Mouse (Mus musculus): ENCODE measurements at regions not wholly inside any gene's neighbourhood (a gene's known extent, or its start where the extent isn't known, plus 50 kb on each side); places are given as distances from the start of the nearest gene placed in this dataset.
"Not testable (repeated sequence)": the region's sequence is repeated elsewhere in the genome, so short reads cannot be mapped to it uniquely, and the experiment has no call there.

DNA sequence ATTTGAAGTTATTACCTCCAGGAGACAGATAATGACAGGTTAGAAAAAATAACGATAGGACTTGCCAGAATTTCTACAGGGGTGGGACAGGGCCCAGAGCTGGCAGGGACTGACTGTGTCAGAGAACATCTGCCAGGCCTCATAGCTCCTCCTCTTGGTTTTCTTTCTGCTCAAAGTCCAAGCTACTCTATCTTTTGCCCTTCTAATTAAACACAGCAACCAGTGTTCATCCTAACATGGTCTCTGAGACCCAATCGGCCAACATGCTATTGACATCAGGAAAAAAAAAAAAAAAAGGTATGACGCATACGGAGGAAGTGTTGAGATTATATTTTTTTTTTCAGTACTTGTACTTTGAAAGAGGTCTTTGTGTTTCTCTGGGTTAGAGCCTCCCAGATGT is 90.7 kb upstream of the Lnx1 start:
- Histone ChIP-seq H3K36me3 (no peaks in the 10 kb centered on the region), H3K27me3 (no peaks in the 10 kb centered on the region), H3K4me3 (replicated peaks) (no peak overlapping the region), H3K27ac (no peak overlapping the region), H3K4me1 (replicated peaks) (no peaks in the 10 kb centered on the region; the same call in 1 of the 2 replicates), H3K9me3 (replicated peaks) (no peaks in the 10 kb centered on the region), H3K4me2 (no peak overlapping the region), H3K9ac (no peak overlapping the region)
- DNase-seq (no peak), ATAC-seq (ENCODE audit: low read depth) (no peak)
- WGBS (ENCODE audit: insufficient replicate concordance) = 63% methylated on average over 4 of the region's 4 CpGs

DNA sequence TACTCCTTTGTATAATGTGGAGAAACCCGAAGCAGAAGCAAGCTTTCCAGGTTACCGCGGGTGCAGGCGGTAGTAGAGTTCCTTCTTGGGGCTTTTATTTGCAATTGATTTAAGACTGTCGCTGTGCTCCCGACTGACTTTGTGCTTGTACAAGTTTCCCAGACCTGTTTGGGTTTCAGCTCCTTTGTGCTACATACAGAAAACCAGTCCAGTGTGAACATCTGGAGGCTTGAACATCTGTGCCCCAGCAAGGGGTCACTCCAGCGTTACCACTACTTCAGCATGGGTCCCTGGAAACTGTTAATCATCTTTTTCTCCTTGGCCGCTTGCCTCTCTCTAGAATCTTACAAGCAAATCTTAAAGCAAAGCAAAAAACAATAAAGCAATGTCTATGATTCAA is 90.2 kb upstream of the Lnx1 start:
- Histone ChIP-seq H3K9me3 (replicated peaks) (no peaks in the 10 kb centered on the region), H3K4me3 (replicated peaks) (no peak overlapping the region), H3K9ac (no peak overlapping the region), H3K4me1 (replicated peaks) (no peaks in the 10 kb centered on the region; the same call in 1 of the 2 replicates), H3K27me3 (no peaks in the 10 kb centered on the region), H3K27ac (no peak overlapping the region), H3K4me2 (no peak overlapping the region), H3K36me3 (no peaks in the 10 kb centered on the region)
- WGBS (ENCODE audit: insufficient replicate concordance) = 46% methylated on average over 8 of the region's 8 CpGs
- DNase-seq = no peak
- no peak for ATAC-seq (ENCODE audit: low read depth)

DNA sequence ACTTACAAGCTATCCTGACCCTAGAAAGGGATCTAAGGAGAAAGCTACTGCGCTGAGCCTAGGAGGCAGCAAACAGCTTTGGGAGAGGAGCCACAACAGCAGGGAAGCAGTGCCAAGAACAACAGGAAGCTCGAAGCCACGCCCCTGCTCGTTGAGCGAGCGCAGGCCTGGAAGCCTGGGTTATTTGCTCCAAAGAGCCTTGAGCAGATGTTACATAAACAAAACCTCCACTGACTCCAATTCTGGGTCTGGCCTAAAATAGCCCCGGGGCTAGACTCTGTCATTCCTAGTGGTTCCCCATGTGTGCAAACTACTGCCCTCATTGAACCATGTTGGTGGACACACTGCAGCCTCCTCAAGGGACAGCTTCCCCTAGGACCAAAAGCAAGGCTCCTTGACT is 89.6 kb upstream of the Lnx1 start:
- no peak overlapping the region for H3K4me2 ChIP-seq
- H3K4me3 ChIP-seq (replicated peaks) = no peak overlapping the region
- ATAC-seq (ENCODE audit: low read depth) = no peak; the same call in 1 of the 2 replicates
- H3K9me3 ChIP-seq (replicated peaks) = no peaks in the 10 kb centered on the region
- 0 out of 2 replicates have a peak overlapping the region, but pooled peaks have one; percentile 20 for H3K27ac ChIP-seq
- no peak for DNase-seq
- no peaks in the 10 kb centered on the region; the same call in 1 of the 2 replicates for H3K4me1 ChIP-seq (replicated peaks)
- H3K9ac ChIP-seq = no peak overlapping the region
- H3K36me3 ChIP-seq = no peaks in the 10 kb centered on the region
- no peaks in the 10 kb centered on the region for H3K27me3 ChIP-seq
- WGBS (ENCODE audit: insufficient replicate concordance) = 7% methylated on average over 7 of the region's 7 CpGs

GRCm38 (mm10) chr5:74790501-74790900 is 87.8 kb upstream of the Lnx1 start:
- H3K36me3 ChIP-seq; H3K27ac ChIP-seq; ATAC-seq (ENCODE audit: low read depth); H3K27me3 ChIP-seq; H3K4me1 ChIP-seq (replicated peaks); H3K9me3 ChIP-seq (replicated peaks); H3K4me2 ChIP-seq; H3K4me3 ChIP-seq (replicated peaks); H3K9ac ChIP-seq; DNase-seq: not testable (repeated sequence)
- 71% methylated on average over 4 of the region's 4 CpGs for WGBS (ENCODE audit: insufficient replicate concordance)

- H3K27me3 ChIP-seq = no peaks in the 10 kb centered on the region
- ATAC-seq (ENCODE audit: low read depth) (no peak), DNase-seq (no peak)
- WGBS (ENCODE audit: insufficient replicate concordance) = 74% methylated on average over 9 of the region's 9 CpGs
- no peak overlapping the region for H3K27ac ChIP-seq
- H3K4me3 ChIP-seq (replicated peaks) = no peak overlapping the region
- no peak overlapping the region for H3K9ac ChIP-seq
- no peaks in the 10 kb centered on the region for H3K36me3 ChIP-seq
- H3K4me2 ChIP-seq = no peak overlapping the region
- no peaks in the 10 kb centered on the region for H3K9me3 ChIP-seq (replicated peaks)
- no peaks in the 10 kb centered on the region for H3K4me1 ChIP-seq (replicated peaks)
These were observed 81.2 kb upstream of the Lnx1 start for GRCm38 (mm10) chr5:74783906-74784305.

DNA sequence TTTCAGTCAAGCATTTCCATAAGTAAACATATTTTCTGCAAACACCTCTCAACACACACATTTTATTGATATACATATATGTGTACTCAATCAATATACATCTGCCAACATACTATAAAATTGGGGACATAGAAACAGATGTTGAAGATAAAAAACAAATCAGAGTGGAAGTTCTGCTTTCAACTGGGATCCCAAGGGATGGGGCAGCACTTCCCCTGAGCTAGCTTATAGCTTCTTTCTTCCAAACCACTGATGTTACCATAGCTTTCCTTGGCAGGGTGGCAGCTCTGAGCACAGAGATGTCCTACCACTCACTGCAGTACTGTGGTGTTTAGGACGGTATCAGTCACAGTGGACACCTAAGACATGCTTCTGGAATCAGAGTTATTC is 75.4 kb upstream of the Lnx1 start:
- H3K4me2 ChIP-seq = no peak overlapping the region
- no peaks in the 10 kb centered on the region for H3K27me3 ChIP-seq
- no peaks in the 10 kb centered on the region for H3K9me3 ChIP-seq (replicated peaks)
- H3K27ac ChIP-seq = no peak overlapping the region
- DNase-seq = no peak
- H3K4me1 ChIP-seq (replicated peaks) = no peaks in the 10 kb centered on the region
- H3K36me3 ChIP-seq = no peaks in the 10 kb centered on the region
- no peak overlapping the region for H3K9ac ChIP-seq
- ATAC-seq (ENCODE audit: low read depth) = no peak
- 69% methylated on average over 1 of the region's 1 CpGs for WGBS (ENCODE audit: insufficient replicate concordance)
- H3K4me3 ChIP-seq (replicated peaks) = no peak overlapping the region

- H3K27me3 ChIP-seq = no peaks in the 10 kb centered on the region
- H3K27ac ChIP-seq = no peak overlapping the region
- no peak overlapping the region for H3K9ac ChIP-seq
- DNase-seq (no peak), ATAC-seq (ENCODE audit: low read depth) (no peak)
- H3K4me2 ChIP-seq = no peak overlapping the region
- no peak overlapping the region for H3K4me3 ChIP-seq (replicated peaks)
- H3K36me3 ChIP-seq = no peaks in the 10 kb centered on the region
- no peaks in the 10 kb centered on the region for H3K4me1 ChIP-seq (replicated peaks)
- no peaks in the 10 kb centered on the region for H3K9me3 ChIP-seq (replicated peaks)
- 46% methylated on average over 10 of the region's 10 CpGs for WGBS (ENCODE audit: insufficient replicate concordance)
These were observed 74.8 kb upstream of the Lnx1 start for GRCm38 (mm10) chr5:74777381-74778075.

- Histone ChIP-seq H3K27ac (no peak overlapping the region), H3K9me3 (replicated peaks) (no peaks in the 10 kb centered on the region), H3K9ac (no peak overlapping the region), H3K36me3 (no peaks in the 10 kb centered on the region), H3K4me3 (replicated peaks) (no peak overlapping the region), H3K4me1 (replicated peaks) (no peaks in the 10 kb centered on the region), H3K4me2 (no peak overlapping the region), H3K27me3 (no peaks in the 10 kb centered on the region)
- DNase-seq (no peak), ATAC-seq (ENCODE audit: low read depth) (no peak)
- 51% methylated on average over 3 of the region's 3 CpGs for WGBS (ENCODE audit: insufficient replicate concordance)
These were observed 73.4 kb upstream of the Lnx1 start for GRCm38 (mm10) chr5:74776081-74776480.

GRCm38 (mm10) chr5:74775596-74775995 is 72.9 kb upstream of the Lnx1 start:
- H3K27me3 ChIP-seq = no peaks in the 10 kb centered on the region
- WGBS (ENCODE audit: insufficient replicate concordance) = 60% methylated on average over 3 of the region's 3 CpGs

DNA sequence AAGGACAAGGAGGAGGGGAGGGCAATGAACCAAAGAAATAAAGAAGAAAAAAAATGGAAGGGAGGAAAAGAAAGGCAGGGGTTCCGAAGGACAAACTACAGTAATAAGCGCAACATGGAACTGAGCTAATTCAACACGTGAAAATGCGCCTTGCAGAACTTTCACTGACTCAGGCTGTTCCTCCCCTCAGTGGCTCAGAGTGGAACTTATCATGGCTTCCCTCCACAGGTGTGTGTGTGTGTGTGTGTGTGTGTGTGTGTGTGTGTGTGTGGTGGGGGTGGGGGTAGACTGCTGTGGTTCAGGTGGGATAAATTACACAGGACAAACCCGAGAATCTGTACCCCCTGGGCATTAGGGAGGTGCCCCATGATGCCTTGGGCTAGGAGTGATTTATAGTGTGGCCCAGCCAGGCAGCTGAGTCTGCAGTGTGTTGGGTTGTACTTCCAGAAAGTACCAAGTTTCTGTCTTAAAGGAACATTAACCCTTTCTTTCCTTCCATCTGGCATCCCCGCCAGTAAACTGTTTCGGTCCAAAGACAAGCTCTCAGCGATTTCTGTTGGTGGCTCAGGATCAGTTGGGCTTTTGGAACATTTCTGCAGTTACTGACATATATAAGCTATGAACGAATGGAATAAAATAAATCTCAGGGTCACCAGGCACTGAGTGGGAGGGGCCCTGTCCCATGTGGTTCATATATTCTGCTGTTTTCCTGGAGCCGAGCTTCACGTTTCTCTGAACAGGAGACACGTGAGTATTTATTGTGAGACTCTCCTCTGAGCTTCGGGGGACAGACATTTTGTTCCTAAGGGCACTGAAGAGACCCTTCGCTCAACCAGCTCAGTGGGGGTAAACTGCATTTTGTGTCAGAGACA is 71.1 kb upstream of the Lnx1 start:
- H3K4me3 ChIP-seq (replicated peaks) = no peak overlapping the region
- 68% methylated on average over 14 of the region's 14 CpGs for WGBS (ENCODE audit: insufficient replicate concordance)
- no peak overlapping the region for H3K4me2 ChIP-seq
- no peak for ATAC-seq (ENCODE audit: low read depth)
- no peaks in the 10 kb centered on the region for H3K9me3 ChIP-seq (replicated peaks)
- no peaks in the 10 kb centered on the region for H3K4me1 ChIP-seq (replicated peaks)
- no peak overlapping the region for H3K9ac ChIP-seq
- H3K27ac ChIP-seq = no peak overlapping the region
- no peaks in the 10 kb centered on the region for H3K36me3 ChIP-seq
- no peaks in the 10 kb centered on the region for H3K27me3 ChIP-seq
- no peak for DNase-seq

More at GRCm38 (mm10) chr5:74775596-74775995, 72.9 kb upstream of the Lnx1 start:
- DNase-seq = no peak
- Histone ChIP-seq H3K9me3 (replicated peaks) (no peaks in the 10 kb centered on the region), H3K4me3 (replicated peaks) (no peak overlapping the region), H3K9ac (no peak overlapping the region), H3K4me1 (replicated peaks) (no peaks in the 10 kb centered on the region), H3K4me2 (no peak overlapping the region), H3K36me3 (no peaks in the 10 kb centered on the region), H3K27ac (no peak overlapping the region)
- ATAC-seq (ENCODE audit: low read depth) = no peak

GRCm38 (mm10) chr5:74771121-74771520 is 68.4 kb upstream of the Lnx1 start:
- WGBS (ENCODE audit: insufficient replicate concordance) = 55% methylated on average over 7 of the region's 7 CpGs
- no peak overlapping the region for H3K27ac ChIP-seq

More at GRCm38 (mm10) chr5:74771121-74771520, 68.4 kb upstream of the Lnx1 start:
- no peak for ATAC-seq (ENCODE audit: low read depth)
- H3K4me2 ChIP-seq = no peak overlapping the region
- H3K27me3 ChIP-seq = no peaks in the 10 kb centered on the region
- H3K9me3 ChIP-seq (replicated peaks) = no peaks in the 10 kb centered on the region
- no peaks in the 10 kb centered on the region for H3K36me3 ChIP-seq
- H3K4me1 ChIP-seq (replicated peaks) = no peaks in the 10 kb centered on the region
- H3K9ac ChIP-seq = no peak overlapping the region
- DNase-seq = no peak
- H3K4me3 ChIP-seq (replicated peaks) = no peak overlapping the region
